Mouse (Mus musculus) heart, adult 8-10 months (tissue): ENCODE measurements around the gene Mars. TPM values are rescaled to one million over a fixed set of nuclear protein-coding genes. Genes with fewer than 3 reads are reported as not detected.

Experiments used
- DNase-seq: peaks from one replicate; pipeline ENCODE4 v3.0.0; 2022; ENCODE audit warnings: low spot score
- total RNA-seq, 4 experiments: library from RNA; stranded (reverse); gene quantifications; 2 replicates each; pipeline ENCODE4 v1.2.4; 2022

Gene Mars
- total RNA-seq, 4 experiments from 2014 or later: 42.1 to 48.8 (median 45.4) TPM

GRCm38 (mm10) chr10:127262548-127263398 is 48.8 kb downstream of the Mars start, which contains the start of gene Kif5a:
TSS of gene Kif5a (minus strand) at chr10:127263348.
- no peak for DNase-seq

DNA sequence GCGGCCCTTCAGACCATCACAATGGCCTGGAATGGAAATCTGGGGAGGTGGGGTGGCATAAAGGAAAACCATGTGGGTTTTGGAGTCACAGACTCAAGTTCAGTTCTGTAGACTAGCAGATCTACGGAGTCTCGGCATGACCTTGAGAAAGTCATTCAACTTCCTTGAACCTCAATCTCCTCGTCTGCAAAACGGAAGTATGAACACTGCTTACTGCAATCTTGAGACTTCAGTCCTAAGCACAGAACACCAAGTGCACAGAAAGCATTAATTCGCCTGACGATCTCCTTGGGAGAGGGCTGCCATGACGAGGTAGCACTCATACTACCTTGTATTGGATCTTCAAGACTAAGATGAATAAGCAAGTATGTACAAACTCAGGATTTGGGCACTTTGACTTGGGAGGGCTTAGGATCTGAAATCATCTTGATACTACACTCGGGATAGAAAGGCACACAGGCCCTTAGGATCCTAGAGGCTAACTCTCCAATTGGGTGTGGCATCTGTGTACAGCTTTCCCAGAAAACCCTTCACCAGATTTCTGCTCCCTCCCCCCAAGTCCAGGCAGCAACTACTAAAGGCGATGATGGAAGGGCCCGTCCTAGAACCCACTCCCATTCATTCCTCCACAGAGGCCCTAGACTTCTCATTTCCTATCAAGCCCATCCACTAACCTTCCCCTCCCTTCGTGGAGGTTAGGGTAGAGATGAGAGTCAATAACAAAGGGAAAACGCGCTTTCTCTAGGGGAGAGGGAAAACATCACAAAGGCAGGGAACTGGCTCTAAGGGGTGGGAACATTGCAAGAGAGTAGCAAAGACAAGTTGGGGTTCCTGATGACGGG is 49.7 kb downstream of the Mars start:
- DNase-seq: no peak

- DNase-seq: no peak
These were observed 53.1 kb downstream of the Mars start for GRCm38 (mm10) chr10:127258489-127258888.

GRCm38 (mm10) chr10:127257790-127258189 is 53.8 kb downstream of the Mars start:
- DNase-seq: no peak

DNA sequence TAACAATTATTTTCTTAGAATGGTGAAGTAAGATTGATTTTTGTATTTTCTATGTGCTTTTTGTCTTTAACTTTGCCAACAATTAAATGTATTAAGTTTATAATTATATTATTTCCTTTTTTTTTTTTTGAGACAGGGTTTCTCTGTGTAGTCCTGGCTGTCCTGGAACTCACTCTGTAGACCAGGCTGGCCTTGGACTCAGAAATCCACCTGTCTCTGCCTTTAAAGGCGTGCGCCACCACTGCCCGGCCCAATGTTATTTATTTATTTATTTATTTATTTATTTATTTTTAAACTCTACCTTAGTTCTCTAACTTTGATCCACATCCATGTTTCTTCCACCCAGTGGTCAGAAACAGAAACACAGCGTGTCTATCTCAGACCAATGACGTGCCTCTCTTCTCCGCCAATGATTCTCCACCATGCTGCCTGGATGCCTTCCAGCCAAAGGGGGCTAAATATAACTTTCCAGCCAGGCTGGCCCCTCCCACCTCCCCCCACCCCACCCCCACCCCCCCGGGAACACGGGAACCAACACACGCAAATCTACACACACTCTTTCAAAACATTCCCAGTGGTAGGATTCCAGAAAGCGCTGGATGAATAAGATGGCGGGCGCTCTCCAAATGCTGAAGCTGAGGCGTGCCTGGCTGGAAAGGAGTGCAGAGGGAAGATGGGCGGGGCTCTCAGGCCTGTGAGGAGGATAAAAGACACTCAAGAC is 55.8 kb downstream of the Mars start:
- DNase-seq: peak; percentile 50

DNA sequence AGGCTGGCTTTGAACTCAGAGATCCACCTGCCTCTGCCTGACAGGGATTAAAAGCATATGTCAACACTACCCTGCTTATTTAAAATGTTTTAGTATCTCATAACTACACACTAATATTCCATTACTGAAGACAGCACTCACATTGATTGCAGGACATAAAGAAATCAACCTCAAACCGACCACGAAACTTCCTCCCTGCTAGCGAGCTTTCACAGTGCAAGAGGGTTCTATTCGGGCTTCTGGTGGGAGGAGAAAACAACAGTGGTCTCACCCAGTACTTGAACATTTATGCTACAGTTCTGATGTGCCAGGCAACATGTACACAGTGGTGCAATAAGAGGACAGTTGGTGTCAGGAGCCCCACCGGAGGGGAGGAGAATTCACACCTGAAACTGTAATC is 60.8 kb downstream of the Mars start:
- no peak for DNase-seq

Other genes with a start within 250 kb of the Mars start
- 10 to 100 TPM; 74.9 to 90.0 (median 79.0) TPM for gene Cdk4, start 248.3 kb downstream of the Mars start, total RNA-seq
- gene Tspan31, start 241.5 kb downstream of the Mars start, total RNA-seq: 10 to 100 TPM; 43.7 to 50.9 (median 48.6) TPM
- gene Agap2, start 236.5 kb downstream of the Mars start, total RNA-seq: 1 to 10 TPM; 3.6 to 6.1 (median 4.8) TPM
- 10 to 100 TPM; 22.2 to 31.6 (median 24.1) TPM for gene Os9, start 190.7 kb downstream of the Mars start, total RNA-seq
- gene B4galnt1, start 146.6 kb downstream of the Mars start, total RNA-seq: 1 to 10 TPM; 1.2 to 3.2 (median 1.5) TPM
- gene Slc26a10, start 131.1 kb downstream of the Mars start, total RNA-seq: 10 to 100 TPM; 13.0 to 24.6 (median 15.5) TPM
- gene Arhgef25, start 121.7 kb downstream of the Mars start, total RNA-seq: 10 to 100 TPM in 3 of 4 experiments, 1 to 10 TPM in 1; 8.1 to 13.4 (median 10.8) TPM
- gene Dtx3, start 116.1 kb downstream of the Mars start, total RNA-seq: 10 to 100 TPM; 18.1 to 29.6 (median 24.2) TPM
- gene Pip4k2c, start 100.2 kb downstream of the Mars start, total RNA-seq: 10 to 100 TPM; 32.4 to 38.3 (median 35.3) TPM
- 1 to 10 TPM in 2 of 4 experiments, under 1 TPM in 2; 0.54 to 1.6 (median 1.2) TPM for gene Kif5a, start 48.4 kb downstream of the Mars start, total RNA-seq
- 100 to 1,000 TPM; 143 to 151 (median 146) TPM for gene Dctn2, start 45.4 kb downstream of the Mars start, total RNA-seq
- gene Mbd6, start 22.8 kb downstream of the Mars start, total RNA-seq: 10 to 100 TPM; 17.6 to 25.5 (median 19.5) TPM
- 1 to 10 TPM; 1.5 to 3.2 (median 3.0) TPM for gene Arhgap9, start 10.2 kb upstream of the Mars start, total RNA-seq
- gene Gli1, start 30.2 kb upstream of the Mars start, total RNA-seq: 1 to 10 TPM; 1.1 to 1.7 (median 1.3) TPM
- gene Inhbe, start 42.6 kb upstream of the Mars start, total RNA-seq: not detected
- not detected for gene Inhbc, start 58.6 kb upstream of the Mars start, total RNA-seq
- gene R3hdm2, start 68.5 kb upstream of the Mars start, total RNA-seq: 100 to 1,000 TPM; 150 to 177 (median 168) TPM
- gene Stac3, start 189.9 kb upstream of the Mars start, total RNA-seq: 1 to 10 TPM in 1 of 4 experiments, under 1 TPM in 2, not detected in 1; 0.66 to 1.5 (median 0.76) TPM
- gene Ndufa4l2, start 203.2 kb upstream of the Mars start, total RNA-seq: 10 to 100 TPM; 17.2 to 26.5 (median 21.6) TPM
- gene Shmt2, start 210.7 kb upstream of the Mars start, total RNA-seq: 10 to 100 TPM; 41.6 to 48.4 (median 44.5) TPM
- gene Nxph4, start 222.8 kb upstream of the Mars start, total RNA-seq: under 1 TPM; 0.22 to 0.66 (median 0.50) TPM